Mouse (Mus musculus) E14TG2a.4 (cell line): ENCODE data around the gene Acox2.

Experiments used
- H3K27me3 ChIP-seq: 2 replicates; pipeline ENCODE4 v1.6.1; 2014; ENCODE audit warnings: low read length, control low read depth; ENCODE audit not compliant: insufficient read depth
- H3K36me3 ChIP-seq: 2 replicates; pipeline ENCODE4 v1.6.1; 2014; ENCODE audit warnings: low read length, control low read depth; ENCODE audit not compliant: insufficient read depth
- H3K4me1 ChIP-seq: replicated peaks from 2 replicates; pipeline ENCODE4 v1.6.1; 2014; ENCODE audit warnings: low read depth, low read length, control low read depth
- H3K4me3 ChIP-seq: replicated peaks from 2 replicates; pipeline ENCODE4 v1.5.1; 2014; ENCODE audit warnings: mild to moderate bottlenecking, low read length
- H3K9me3 ChIP-seq: 2 replicates; pipeline ENCODE4 v1.6.1; 2014; ENCODE audit warnings: low read length, control low read depth
- CTCF ChIP-seq: conservative IDR thresholded peaks from 2 replicates; pipeline ENCODE4 v1.5.1; 2014; ENCODE audit warnings: low read length
- NANOG ChIP-seq: IDR thresholded peaks from 2 replicates; pipeline ENCODE4 v1.6.1; 2014; ENCODE audit warnings: borderline replicate concordance, low read length, mixed read lengths
- POU5F1 ChIP-seq: IDR thresholded peaks from 2 replicates; pipeline ENCODE4 v1.6.1; 2014; ENCODE audit warnings: low read length, borderline replicate concordance

The Acox2 gene

DNA sequence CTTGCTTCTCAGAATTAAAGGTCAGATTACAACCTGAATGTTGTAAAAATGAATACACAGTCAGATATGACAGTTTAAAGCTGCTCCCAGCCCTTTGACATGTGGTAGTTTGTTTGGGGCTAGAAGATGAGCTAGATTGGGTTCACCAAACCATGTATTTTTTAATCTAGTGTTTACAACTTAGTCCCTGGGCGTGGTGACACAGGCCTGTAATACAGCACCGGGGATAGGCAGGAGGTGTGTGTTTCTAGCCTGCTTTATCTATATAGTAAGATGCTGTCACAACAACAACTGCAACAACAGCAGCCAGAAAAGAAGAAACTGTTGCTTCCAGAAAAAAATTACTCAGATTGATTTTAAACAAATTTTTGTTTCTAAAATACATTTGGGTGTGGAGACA, 38.2 kb downstream of the Acox2 start:
- Histone ChIP-seq H3K36me3 (peaks cover 41% of the 10 kb centered on the region), H3K9me3 (no peaks in the 10 kb centered on the region), H3K4me3 (no peak overlapping the region), H3K4me1 (peaks cover 45% of the 10 kb centered on the region), H3K27me3 (no peaks in the 10 kb centered on the region)
- TF ChIP-seq CTCF (no peak), NANOG (no peak), POU5F1 (no peak)

DNA sequence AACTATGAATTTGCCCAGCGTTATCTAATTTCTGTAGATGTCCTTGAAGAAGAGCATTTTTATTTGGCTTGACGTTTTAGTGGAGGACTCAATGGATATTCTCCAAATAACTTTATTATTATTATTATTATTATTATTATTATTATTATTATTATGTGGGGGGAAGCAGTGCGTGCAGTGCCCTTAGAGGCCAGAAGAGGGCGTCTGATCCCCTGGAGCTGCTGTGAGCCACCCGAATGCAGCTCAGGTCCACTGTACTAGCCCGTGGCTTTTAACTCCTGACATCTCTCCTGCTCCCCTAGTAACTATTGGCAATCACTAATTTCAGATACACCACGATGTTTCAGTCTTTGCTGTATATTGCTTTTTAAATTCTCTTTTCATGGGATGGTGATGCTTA, 38.8 kb downstream of the Acox2 start:
- TF ChIP-seq NANOG (no peak), CTCF (peak; percentile 65)
- Histone ChIP-seq H3K36me3 (peaks cover 41% of the 10 kb centered on the region), H3K9me3 (no peaks in the 10 kb centered on the region), H3K27me3 (no peaks in the 10 kb centered on the region), H3K4me3 (no peak overlapping the region; the same call in 1 of the 2 replicates), H3K4me1 (peaks cover 51% of the 10 kb centered on the region)

DNA sequence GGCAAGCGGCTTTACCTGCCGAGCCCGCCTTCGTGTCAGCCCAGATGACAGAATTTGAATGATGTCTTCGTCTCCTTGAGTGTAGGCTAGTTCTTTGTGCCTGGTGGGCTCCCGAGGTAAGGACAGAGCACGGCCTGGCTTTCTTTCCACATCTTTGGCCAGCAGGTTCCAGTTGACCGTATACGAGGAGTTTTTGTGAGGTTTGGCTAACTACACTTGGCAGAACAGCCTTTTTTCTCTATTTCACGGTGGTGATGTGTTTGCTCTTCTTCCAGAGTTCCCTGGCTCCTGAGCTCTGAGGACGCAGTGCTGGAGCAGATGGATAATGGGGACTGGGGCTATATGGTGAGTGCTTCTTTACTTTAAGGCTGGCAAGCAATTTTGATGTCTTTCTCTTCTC, 39.3 kb downstream of the Acox2 start:
- Histone ChIP-seq H3K4me3 (peak overlapping the region; percentile 50; the same call in 1 of the 2 replicates), H3K36me3 (peaks cover 41% of the 10 kb centered on the region), H3K27me3 (no peaks in the 10 kb centered on the region), H3K9me3 (no peaks in the 10 kb centered on the region), H3K4me1 (peaks cover 55% of the 10 kb centered on the region)
- TF ChIP-seq CTCF (no peak), POU5F1 (no peak), NANOG (no peak)

DNA sequence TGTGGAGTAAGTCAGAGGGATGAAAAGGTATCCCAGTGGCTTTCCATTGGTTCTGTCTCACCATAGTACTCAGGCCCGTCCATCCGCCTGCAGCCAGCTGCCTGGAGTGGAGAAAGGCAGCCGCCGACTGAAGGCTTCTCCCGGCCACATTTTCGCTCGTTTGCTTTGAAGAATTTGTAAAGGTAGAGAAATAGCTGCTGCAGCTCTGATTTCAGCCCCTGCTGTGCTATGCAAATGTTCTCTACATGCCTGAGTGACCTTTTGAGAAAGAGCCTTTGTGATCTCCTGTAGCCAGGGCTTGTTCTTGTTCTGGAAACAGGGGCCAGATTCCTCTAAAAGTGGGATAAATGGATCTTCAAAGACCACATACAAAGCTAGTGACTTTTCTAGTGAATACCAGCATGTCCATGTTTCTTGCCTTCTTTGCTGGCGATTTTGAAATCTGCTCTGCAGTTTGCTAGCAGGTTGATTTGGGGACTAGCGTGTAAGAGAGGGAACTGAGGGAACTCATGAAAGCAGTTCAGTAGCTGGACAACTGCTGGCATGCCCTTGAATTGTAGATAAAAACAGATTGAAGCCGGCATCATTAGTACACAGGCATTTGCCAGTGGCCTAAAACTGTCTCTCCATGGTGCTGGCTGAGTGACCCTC, 40.3 kb downstream of the Acox2 start:
- Histone ChIP-seq H3K4me1 (peaks cover 59% of the 10 kb centered on the region), H3K4me3 (peak overlapping the region; percentile 50), H3K9me3 (no peaks in the 10 kb centered on the region), H3K27me3 (no peaks in the 10 kb centered on the region), H3K36me3 (peaks cover 33% of the 10 kb centered on the region)
- TF ChIP-seq CTCF (no peak), POU5F1 (no peak), NANOG (peak; percentile 66; the same call in 1 of the 2 replicates)

DNA sequence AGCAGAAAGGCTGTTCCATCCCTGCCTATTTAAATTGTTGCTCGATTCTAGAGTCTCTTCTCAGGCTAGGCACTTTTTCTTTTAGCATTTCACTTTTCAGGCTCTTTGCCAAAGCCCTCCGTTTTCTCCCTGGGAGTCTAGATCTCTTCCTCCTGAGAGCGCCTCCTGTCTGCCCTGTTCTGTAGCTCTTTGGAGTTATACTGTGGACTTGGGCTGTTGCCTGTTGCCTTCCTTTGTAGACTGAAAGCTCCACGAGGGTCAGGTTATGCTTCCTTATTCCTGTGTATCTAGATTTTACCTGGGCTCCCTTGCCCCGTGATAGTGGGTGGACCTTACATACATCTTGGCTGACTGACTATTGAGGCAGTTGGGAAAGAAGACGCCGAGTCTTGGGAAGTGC, 40.9 kb downstream of the Acox2 start:
- peaks cover 27% of the 10 kb centered on the region for H3K36me3 ChIP-seq
- H3K9me3 ChIP-seq = no peaks in the 10 kb centered on the region
- TF ChIP-seq NANOG (no peak), CTCF (no peak)
- peak overlapping the region; percentile 50 for H3K4me3 ChIP-seq
- H3K4me1 ChIP-seq = peaks cover 59% of the 10 kb centered on the region
- no peaks in the 10 kb centered on the region for H3K27me3 ChIP-seq

DNA sequence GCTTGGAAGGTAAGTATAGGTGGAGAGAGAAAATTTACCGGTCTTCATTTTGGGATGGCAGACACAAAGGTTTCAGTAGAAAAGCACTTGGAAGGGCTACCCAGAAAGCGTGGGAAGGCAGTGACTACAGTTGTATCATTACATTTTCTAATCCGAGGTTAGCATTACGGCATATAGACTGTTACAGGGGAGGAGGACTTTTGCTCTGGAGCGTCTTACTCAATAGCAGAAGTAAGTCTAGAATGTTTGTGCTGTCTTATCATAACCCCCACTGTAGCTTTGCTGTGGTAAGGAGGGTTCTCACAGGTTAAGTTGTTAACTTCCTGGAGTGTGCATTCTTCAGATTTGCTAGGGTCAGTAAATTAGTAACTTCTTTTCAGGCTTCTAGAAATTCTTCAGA, 43.1 kb downstream of the Acox2 start:
- H3K9me3 ChIP-seq = no peaks in the 10 kb centered on the region
- H3K36me3 ChIP-seq = peaks cover 7% of the 10 kb centered on the region; the same call in 1 of the 2 replicates
- TF ChIP-seq NANOG (no peak), CTCF (no peak), POU5F1 (no peak)
- peaks cover 63% of the 10 kb centered on the region for H3K4me1 ChIP-seq
- H3K27me3 ChIP-seq = no peaks in the 10 kb centered on the region
- H3K4me3 ChIP-seq = peak overlapping the region; percentile 93; the same call in 1 of the 2 replicates

DNA sequence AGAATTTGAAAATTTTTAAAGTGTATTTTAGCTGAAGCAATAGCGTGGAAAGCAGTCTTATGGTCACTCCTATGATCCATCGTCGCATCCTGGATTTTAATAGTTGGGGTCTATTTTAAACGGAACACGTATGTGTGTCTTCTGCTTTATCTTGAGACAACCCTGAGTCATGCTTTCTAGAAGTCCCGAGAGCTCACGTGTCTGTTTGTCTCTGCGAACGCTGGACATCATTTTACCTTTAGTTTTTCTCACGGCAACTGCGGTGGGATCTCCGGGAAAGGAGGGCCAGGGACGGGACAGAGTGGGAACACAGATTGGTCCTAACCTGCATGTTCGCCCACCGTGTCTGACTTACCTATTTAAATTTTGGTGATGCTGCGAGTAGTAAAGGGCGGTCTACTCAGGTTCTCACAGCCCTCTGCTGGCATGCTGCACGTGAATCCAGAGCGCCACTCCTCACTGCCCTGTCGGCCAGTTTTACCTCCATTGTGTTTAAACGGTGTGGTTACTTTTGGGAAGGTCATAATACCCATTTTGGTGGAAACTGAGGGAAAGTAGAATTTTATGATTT, 43.9 kb downstream of the Acox2 start:
- H3K9me3 ChIP-seq = no peaks in the 10 kb centered on the region
- TF ChIP-seq CTCF (no peak), NANOG (no peak), POU5F1 (no peak)
- H3K36me3 ChIP-seq = no peaks in the 10 kb centered on the region
- peaks cover 57% of the 10 kb centered on the region for H3K4me1 ChIP-seq
- no peaks in the 10 kb centered on the region for H3K27me3 ChIP-seq
- H3K4me3 ChIP-seq = peak overlapping the region; percentile 93

DNA sequence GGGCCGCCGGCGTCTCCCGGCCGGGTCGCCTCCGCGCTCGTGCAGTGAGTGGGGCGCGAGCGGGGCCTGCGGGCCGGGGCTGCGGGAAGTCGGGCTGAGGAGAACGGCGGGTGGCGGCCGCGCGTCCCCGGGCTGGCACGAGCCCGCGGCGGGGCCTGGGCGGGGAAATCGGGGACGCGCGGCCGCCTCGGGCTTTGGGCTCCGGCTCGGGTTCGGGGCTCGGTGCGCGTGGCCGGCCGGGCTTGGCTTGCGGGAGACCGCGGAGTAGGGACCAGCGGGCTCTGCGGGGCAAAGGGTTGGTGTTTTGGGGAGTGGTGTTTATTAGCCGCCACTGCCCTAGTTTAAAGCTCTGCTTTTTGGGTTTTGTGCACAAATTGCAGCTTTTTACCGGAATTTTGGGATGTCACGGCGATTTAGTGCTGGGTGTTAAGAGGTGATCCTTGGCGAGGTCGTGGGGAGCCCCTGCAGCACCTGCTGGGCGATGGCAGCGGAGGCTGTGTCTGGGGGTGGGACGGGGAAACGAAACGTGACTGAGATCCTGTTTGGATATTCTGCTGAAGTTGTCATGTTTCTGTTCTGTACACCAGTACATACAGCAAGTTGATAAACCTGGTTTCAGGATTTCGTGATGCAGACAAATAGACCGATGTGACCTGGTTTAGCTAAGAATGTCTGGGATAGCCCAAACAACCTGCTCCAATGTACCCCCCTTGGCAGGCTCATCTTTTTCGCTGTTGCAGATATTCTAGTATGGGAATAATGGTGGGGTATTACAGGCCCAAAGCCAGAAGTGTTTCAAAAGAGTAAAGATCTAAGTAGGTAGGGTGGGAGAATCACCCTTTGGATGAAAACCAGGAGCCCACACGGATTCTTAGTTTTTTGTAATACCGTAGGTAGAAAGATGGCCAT, 44.6 kb downstream of the Acox2 start:
- TF ChIP-seq POU5F1 (no peak), NANOG (no peak), CTCF (no peak)
- no peaks in the 10 kb centered on the region for H3K27me3 ChIP-seq
- H3K36me3 ChIP-seq = no peaks in the 10 kb centered on the region
- peaks cover 51% of the 10 kb centered on the region for H3K4me1 ChIP-seq
- peak overlapping the region; percentile 93 for H3K4me3 ChIP-seq
- H3K9me3 ChIP-seq = no peaks in the 10 kb centered on the region
